Mouse (Mus musculus): ENCODE results near the gene Cox17. TPM values are rescaled to one million over a fixed set of nuclear protein-coding genes. Genes with fewer than 3 reads are reported as not detected.

The Cox17 gene
- total and polyA plus RNA-seq, 2 experiments from 2014 or later: 12.9 to 80.3 TPM

DNA sequence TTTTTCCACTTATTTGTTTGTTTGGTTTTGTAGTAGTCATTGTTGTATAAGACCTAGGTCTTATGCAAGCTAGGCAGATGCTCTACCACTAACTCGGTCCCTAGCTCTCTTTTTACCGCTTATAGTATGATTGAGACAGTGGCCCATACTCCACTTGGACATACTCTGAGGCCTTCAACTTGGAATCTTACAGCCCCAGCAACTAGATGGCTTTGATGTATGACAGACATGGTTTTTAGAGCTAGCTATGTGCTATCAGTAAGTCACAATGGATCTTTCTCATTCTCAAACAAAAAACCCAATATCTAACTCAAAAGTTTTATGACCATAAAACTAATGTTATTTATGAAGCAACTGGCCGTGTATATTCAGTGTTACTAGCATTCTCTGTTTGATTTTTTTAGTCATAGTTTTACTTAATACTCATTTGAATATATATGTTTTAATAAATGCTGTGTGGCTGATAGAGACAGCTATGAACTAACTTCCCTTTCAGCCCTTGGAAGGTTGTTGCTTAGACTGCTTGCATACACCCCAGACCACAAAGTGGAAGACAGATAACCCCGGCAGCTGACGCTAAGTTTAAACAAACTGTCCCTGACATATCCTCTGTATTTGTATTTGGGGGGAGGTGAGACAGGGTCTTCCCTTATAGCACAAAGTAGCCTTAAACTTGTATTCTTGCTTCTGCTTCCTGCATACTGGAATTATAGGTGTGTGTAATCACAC, 7.6 kb downstream of the Cox17 start:
- peaks cover 13% of the 10 kb centered on the region for H3K36me3 ChIP-seq (ENCODE audit: insufficient read depth)
- DNase-seq (no peak), ATAC-seq (no peak)
- no peaks in the 10 kb centered on the region for H3K4me1 ChIP-seq (ENCODE audit: insufficient read depth)
- no peaks in the 10 kb centered on the region for H3K27me3 ChIP-seq (ENCODE audit: insufficient read depth, low read length)
- no peak overlapping the region for H3K9ac ChIP-seq
- 95% methylated on average over 5 of the region's 5 CpGs for WGBS
- H3K9me3 ChIP-seq (ENCODE audit: low read length): no peaks in the 10 kb centered on the region
- no peak overlapping the region for H3K4me3 ChIP-seq (ENCODE audit: low read depth, low read length)
- no peak for TF ChIP-seq CTCF (IDR thresholded peaks at IDR 0.05; ENCODE audit: low read depth)
- no peak overlapping the region for H3K4me2 ChIP-seq (ENCODE audit: low read depth)
- no peak overlapping the region for H3K27ac ChIP-seq (ENCODE audit: low read depth, low read length)

DNA sequence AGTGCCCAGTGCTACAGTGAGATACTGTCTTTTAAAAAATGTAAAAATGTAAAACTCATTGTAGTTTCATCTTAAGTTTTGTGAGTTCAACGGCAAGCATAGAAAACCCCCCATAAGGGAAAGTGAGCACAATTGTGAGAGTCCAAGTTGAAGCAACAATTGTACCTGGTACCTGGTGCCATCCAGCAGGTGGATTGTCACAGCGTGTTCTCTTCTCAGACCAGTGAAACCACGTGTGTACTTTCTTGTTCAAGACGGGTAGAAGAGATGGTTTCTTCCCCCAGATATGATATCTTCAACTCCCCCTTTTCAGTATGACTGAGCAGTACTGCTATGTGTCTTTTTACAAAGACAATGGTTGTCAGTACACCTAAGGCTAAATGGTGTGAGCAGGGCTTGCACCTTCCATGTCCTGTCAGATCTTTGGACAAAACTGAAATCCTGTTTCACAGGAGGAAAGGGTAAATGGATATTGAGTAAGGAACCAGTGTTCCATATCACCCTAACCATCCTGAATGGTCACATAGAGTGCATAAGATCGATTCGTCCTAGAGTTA, 11.5 kb downstream of the Cox17 start:
- 85% methylated on average over 6 of the region's 6 CpGs for WGBS
- Histone ChIP-seq H3K4me1 (ENCODE audit: insufficient read depth) (no peaks in the 10 kb centered on the region), H3K4me2 (ENCODE audit: low read depth) (no peak overlapping the region), H3K9ac (no peak overlapping the region), H3K4me3 (ENCODE audit: low read depth, low read length) (no peak overlapping the region), H3K36me3 (ENCODE audit: insufficient read depth) (no peaks in the 10 kb centered on the region; the same call in 1 of the 2 replicates), H3K27me3 (ENCODE audit: insufficient read depth, low read length) (no peaks in the 10 kb centered on the region), H3K27ac (ENCODE audit: low read depth, low read length) (no peak overlapping the region), H3K9me3 (ENCODE audit: low read length) (no peaks in the 10 kb centered on the region)
- TF ChIP-seq CTCF (IDR thresholded peaks at IDR 0.05; ENCODE audit: low read depth): no peak
- ATAC-seq: no peak
- no peak for DNase-seq

DNA sequence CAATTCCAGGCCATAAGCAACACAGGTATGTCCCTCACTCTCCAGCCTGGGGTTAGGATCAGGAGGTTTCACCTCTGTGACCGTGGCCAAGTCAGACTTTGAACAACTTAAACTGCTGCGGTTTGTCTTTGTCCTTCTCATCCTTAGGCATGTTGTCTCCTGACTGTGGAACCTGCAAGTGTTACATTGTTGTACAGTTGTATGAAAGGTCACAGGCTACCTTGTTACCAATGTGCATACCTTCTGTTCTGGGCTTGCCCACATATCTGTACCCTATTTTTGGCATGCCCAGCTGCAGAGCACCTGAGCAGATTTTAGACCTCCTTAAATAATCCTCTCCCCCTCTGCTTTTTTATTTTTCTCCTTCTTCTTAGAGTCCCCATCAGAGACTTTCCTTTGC, 12.4 kb downstream of the Cox17 start:
- H3K27ac ChIP-seq (ENCODE audit: low read depth, low read length): no peak overlapping the region
- H3K9ac ChIP-seq: no peak overlapping the region
- no peak overlapping the region for H3K4me2 ChIP-seq (ENCODE audit: low read depth)
- H3K36me3 ChIP-seq (ENCODE audit: insufficient read depth): no peaks in the 10 kb centered on the region
- 97% methylated on average over 2 of the region's 2 CpGs for WGBS
- ATAC-seq (no peak), DNase-seq (no peak)
- H3K9me3 ChIP-seq (ENCODE audit: low read length): no peaks in the 10 kb centered on the region
- no peaks in the 10 kb centered on the region for H3K27me3 ChIP-seq (ENCODE audit: insufficient read depth, low read length)
- no peak overlapping the region for H3K4me3 ChIP-seq (ENCODE audit: low read depth, low read length)
- TF ChIP-seq CTCF (IDR thresholded peaks at IDR 0.05; ENCODE audit: low read depth): no peak
- H3K4me1 ChIP-seq (ENCODE audit: insufficient read depth): no peaks in the 10 kb centered on the region

DNA sequence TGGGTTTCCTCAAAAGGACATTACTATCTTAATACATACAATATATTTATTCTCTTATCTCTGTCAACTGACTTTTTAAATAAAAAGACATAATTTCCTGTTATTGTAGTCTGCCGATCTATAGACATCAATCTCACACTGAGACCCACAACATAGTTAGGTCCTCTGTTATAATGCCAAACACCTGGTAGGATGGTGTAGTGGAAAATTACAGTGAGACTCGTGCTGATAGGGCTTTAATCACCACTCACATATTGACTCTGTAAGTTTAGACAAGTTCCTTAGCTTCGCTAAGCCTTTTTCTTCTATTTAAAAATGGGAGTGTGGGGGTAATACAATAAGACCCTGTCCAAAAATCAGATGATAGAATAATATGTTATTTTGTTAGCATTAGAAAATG, 13.1 kb downstream of the Cox17 start:
- no peak overlapping the region for H3K27ac ChIP-seq (ENCODE audit: low read depth, low read length)
- H3K4me1 ChIP-seq (ENCODE audit: insufficient read depth): no peaks in the 10 kb centered on the region
- no peaks in the 10 kb centered on the region for H3K36me3 ChIP-seq (ENCODE audit: insufficient read depth)
- no peak for ATAC-seq
- H3K4me3 ChIP-seq (ENCODE audit: low read depth, low read length): no peak overlapping the region
- DNase-seq: no peak
- no peak for TF ChIP-seq CTCF (IDR thresholded peaks at IDR 0.05; ENCODE audit: low read depth)
- H3K9me3 ChIP-seq (ENCODE audit: low read length): no peaks in the 10 kb centered on the region
- H3K4me2 ChIP-seq (ENCODE audit: low read depth): no peak overlapping the region
- no peak overlapping the region for H3K9ac ChIP-seq
- no peaks in the 10 kb centered on the region for H3K27me3 ChIP-seq (ENCODE audit: insufficient read depth, low read length)
- WGBS: 80% methylated on average over 3 of the region's 3 CpGs

DNA sequence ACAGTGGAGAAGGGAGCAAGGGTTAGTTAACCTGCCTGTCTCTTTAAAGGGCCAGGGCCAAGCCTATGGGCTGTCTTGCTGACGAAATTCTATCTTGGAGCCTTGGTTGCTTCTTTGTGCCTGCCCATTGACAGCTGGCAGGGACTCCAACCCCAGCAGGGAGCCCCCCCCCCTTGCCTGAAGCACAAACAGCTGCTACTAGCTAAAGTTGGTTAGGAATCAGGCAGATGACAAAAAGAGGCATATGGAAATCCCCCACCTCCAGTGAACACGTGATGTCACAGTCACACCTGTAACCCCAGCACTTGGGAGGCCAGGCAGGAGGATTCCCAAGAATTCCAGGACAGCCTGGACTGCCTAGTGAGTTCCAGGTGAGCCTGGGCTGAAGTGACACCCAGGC, 13.5 kb downstream of the Cox17 start:
- Histone ChIP-seq H3K27me3 (ENCODE audit: insufficient read depth, low read length) (no peaks in the 10 kb centered on the region), H3K4me2 (ENCODE audit: low read depth) (no peak overlapping the region), H3K4me1 (ENCODE audit: insufficient read depth) (no peaks in the 10 kb centered on the region), H3K9ac (no peak overlapping the region), H3K4me3 (ENCODE audit: low read depth, low read length) (no peak overlapping the region), H3K36me3 (ENCODE audit: insufficient read depth) (no peaks in the 10 kb centered on the region), H3K9me3 (ENCODE audit: low read length) (no peaks in the 10 kb centered on the region), H3K27ac (ENCODE audit: low read depth, low read length) (no peak overlapping the region)
- 23% methylated on average over 2 of the region's 2 CpGs for WGBS
- DNase-seq (no peak), ATAC-seq (no peak)
- TF ChIP-seq CTCF (IDR thresholded peaks at IDR 0.05; ENCODE audit: low read depth): no peak

DNA sequence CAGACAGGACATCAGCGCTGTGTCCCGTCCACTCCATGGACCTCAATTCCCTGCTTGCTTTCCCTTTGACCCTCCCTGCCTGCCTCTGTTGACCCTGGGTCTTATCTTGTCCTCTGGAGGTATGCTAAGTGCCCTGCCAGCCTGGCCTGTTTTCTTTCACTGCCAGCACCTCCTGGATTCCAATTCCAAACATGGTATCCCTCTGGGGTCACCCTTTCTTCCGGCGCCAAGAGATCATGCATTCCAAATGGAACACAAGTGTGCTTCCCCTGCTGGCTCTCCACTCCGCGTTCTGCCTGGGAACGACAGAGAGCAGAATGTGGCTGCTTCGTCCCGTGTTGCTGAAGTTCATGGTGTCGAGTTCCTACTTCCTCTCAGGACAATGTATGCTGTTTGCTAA, 15.1 kb downstream of the Cox17 start, which contains the start of gene Popdc2:
Gene Popdc2 (plus strand): TSS at position 277 of the 400 bp plus-strand sequence.
- ATAC-seq (no peak), DNase-seq (no peak)
- Histone ChIP-seq H3K4me3 (ENCODE audit: low read depth, low read length) (no peak within 1 kb of the TSS), H3K9ac (no peak within 1 kb of the TSS), H3K27me3 (ENCODE audit: insufficient read depth, low read length) (no peaks in the 10 kb centered on the region), H3K4me2 (ENCODE audit: low read depth) (no peak within 1 kb of the TSS), H3K36me3 (ENCODE audit: insufficient read depth) (no peaks in the 10 kb centered on the region), H3K4me1 (ENCODE audit: insufficient read depth) (no peaks in the 10 kb centered on the region), H3K9me3 (ENCODE audit: low read length) (no peaks in the 10 kb centered on the region), H3K27ac (ENCODE audit: low read depth, low read length) (no peak within 1 kb of the TSS)
- 76% methylated on average over 10 of the region's 10 CpGs for WGBS
- TF ChIP-seq CTCF (IDR thresholded peaks at IDR 0.05; ENCODE audit: low read depth): no peak

DNA sequence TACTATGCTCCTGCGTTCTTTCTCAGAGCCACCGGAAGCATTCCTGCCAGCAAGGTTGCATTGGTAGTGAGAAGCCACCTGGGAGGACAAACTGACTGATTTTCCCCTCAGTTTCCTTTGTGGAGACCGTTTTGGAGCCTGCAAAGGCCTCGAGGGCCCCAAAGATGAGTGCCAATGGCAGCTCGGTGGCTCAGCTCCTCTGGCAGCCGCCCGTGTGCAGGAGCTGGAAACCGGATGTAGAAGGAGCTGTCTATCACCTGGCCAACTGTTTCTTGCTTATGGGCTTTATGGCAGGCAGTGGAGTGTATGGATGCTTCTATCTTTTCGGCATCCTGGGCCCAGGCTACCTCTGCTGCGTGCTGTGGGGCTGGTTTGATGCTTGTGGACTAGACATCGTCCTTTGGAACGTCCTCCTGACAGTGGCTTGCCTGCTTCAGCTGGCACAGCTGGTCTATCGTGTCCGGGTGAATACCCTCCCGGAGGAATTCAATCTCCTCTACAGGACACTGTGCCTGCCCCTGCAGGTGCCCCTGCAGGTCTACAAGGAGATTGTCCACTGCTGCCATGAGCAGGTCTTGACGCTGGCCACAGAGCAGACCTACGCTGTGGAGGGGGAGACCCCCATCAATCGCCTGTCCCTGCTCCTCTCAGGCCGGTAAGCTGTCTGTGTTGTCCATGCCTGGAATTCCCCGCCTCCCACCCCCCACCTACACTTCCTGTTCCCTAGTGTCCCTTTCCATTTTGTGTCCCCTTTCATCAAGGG, 15.9 kb downstream of the Cox17 start:
- no peak overlapping the region for H3K27ac ChIP-seq (ENCODE audit: low read depth, low read length)
- DNase-seq: no peak
- no peak for TF ChIP-seq CTCF (IDR thresholded peaks at IDR 0.05; ENCODE audit: low read depth)
- no peak overlapping the region for H3K4me2 ChIP-seq (ENCODE audit: low read depth)
- no peaks in the 10 kb centered on the region for H3K27me3 ChIP-seq (ENCODE audit: insufficient read depth, low read length)
- 86% methylated on average over 20 of the region's 20 CpGs for WGBS
- H3K4me3 ChIP-seq (ENCODE audit: low read depth, low read length): no peak overlapping the region
- no peaks in the 10 kb centered on the region for H3K36me3 ChIP-seq (ENCODE audit: insufficient read depth)
- H3K9me3 ChIP-seq (ENCODE audit: low read length): no peaks in the 10 kb centered on the region
- H3K4me1 ChIP-seq (ENCODE audit: insufficient read depth): no peaks in the 10 kb centered on the region
- no peak for ATAC-seq
- H3K9ac ChIP-seq: no peak overlapping the region
